Mouse (Mus musculus) gastrocnemius, postnatal 25 days (tissue): ENCODE data around the gene Gm20388. TPM values are rescaled to one million over a fixed set of nuclear protein-coding genes. Genes with fewer than 3 reads are reported as not detected.
A peak's percentile ranks its signal among the peaks of the same experiment; 100 is the strongest.
"Not testable (repeated sequence)": the region's sequence is repeated elsewhere in the genome, so short reads cannot be mapped to it uniquely, and the experiment has no call there.

Source experiments
- DNase-seq: peaks from one replicate; pipeline ENCODE4 v3.0.0; 2022
- total RNA-seq, 2 experiments: library from RNA; stranded (reverse); gene quantifications; 1 replicate in 1 of 2; 2 replicates in 1 of 2; pipeline ENCODE4 v1.2.3; 2021

The Gm20388 gene
- total RNA-seq, 2 experiments from 2014 or later = 6.7 TPM; not detected in 1

DNA sequence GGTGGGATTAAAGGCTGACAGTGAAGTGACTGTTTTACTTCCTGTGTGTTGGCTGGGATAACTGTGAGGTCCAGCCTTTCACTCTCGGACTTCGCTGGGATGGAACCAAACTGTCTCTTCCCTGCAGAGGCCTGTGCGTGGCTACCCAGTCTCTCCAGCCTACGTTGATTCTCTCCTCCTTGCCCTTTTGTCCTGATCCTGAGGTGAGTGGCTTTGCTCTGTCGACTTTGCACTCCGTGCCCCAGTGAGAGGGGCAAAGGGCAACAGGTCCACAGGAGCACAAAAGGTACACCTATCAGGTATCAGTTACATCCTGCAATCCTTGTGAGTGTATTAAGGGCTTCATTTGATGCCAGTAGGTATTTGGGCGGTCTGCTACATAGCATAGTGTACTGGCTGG lies 3512.8 kb downstream of the Gm20388 start, which contains the start of gene Def8:
Gene Def8 (plus strand): TSS at position 87 of the 400 bp plus-strand sequence.
- DNase-seq = no peak

DNA sequence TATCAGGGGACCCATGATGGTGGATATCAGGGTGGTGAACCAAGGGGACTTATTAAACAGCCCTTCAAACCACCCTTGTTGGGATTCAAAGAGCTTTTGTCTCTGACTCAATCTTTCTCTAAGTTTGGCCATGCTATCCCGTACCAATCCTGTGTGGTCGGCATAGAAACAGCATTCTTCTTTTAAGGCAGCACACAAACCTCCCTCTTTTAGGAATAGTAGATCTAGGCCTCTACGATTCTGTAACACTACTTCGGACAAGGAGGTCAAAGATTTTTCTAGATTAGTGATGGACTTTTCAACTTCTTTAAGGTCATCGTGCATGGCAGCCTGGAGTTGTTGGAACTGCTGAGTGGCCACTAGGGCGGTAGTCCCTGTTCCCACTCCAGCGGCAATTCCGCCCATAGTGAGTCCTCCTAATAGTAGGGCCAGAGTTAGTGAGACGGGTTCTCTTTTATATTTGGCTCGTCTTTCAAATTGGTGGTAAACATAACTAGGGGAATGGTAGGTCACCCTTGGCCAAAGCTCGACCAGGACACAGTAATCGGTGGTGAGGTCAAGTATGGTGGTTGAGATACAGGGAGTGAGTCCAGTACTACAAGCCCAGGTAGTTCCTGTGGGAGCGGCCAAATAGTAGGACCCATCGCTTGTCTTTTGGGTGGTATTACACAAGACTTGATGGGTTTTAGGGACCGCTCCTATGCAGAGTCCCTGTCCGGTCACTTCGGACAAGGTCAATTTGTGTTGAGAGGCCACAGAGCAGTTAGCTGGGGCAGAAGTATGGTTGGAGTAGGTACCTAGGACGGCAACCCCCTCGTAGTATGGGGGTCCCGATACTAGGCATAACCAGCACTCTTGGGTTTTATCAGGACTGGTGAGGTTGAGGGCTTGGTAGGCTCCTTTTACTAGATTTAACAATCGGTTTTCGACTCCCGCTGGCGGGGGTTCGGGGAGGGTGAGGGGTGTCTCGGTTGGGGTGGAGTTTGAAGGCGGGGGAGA lies 3516.2 kb downstream of the Gm20388 start:
- DNase-seq = no peak

- DNase-seq = no peak
These were observed 3517.1 kb downstream of the Gm20388 start for GRCm38 (mm10) chr8:123427639-123428275.

GRCm38 (mm10) chr8:123428343-123428893 lies 3517.8 kb downstream of the Gm20388 start:
- DNase-seq = no peak

- no peak for DNase-seq
These were observed 3518.5 kb downstream of the Gm20388 start for GRCm38 (mm10) chr8:123428939-123429721.

DNA sequence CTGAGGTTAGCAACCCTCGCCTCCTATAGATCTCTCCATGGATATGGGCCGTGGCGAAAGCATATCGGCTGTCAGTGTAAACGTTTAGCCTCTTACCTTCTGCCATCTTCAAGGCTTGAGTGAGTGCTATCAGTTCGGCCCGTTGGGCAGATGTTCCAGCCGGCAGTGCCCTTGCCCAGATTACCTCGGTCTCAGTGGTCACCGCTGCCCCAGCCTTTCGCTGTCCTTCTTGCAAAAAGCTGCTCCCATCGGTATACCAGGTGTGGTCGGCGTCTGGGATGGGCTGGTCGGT lies 3519.0 kb downstream of the Gm20388 start:
- DNase-seq = not testable (repeated sequence)

DNA sequence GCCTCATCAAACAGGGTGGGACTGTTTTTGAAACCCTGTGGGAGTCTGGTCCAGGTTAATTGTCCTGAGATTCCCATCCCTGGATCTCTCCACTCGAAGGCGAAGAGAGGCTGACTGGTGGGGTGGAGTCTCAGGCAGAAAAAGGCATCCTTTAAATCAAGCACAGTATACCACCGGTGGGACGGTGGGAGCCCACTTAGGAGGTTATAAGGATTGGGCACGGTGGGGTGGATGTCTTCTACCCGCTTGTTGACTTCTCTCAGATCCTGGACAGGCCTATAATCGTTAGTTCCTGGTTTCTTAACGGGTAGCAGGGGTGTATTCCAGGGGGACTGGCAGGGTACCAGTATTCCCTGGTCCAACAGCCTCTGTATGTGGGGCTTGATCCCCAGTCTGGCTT lies 3520.3 kb downstream of the Gm20388 start:
- DNase-seq = not testable (repeated sequence)

GRCm38 (mm10) chr8:123431616-123432365 lies 3521.2 kb downstream of the Gm20388 start:
- no peak for DNase-seq

DNA sequence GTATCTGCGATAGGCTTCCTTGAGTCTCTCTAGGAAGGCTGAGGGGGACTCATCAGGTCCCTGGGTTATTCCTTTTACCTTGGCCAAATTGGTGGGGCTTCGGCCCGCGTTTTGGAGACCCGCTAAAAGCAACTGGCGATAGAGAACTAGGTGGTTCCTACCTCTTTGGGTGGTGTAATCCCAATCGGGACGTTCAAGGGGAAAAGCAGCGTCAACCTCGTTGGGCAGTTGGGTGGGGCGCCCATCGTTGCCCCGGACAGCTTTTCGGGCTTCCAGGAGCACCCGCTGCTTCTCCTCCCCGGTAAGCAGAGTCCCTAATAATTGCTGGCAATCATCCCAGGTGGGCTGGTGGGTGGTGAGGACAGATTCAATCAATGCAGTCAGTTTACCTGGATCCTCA lies 3521.7 kb downstream of the Gm20388 start:
- DNase-seq = no peak

GRCm38 (mm10) chr8:123433241-123433974 lies 3522.8 kb downstream of the Gm20388 start:
- not testable (repeated sequence) for DNase-seq

DNA sequence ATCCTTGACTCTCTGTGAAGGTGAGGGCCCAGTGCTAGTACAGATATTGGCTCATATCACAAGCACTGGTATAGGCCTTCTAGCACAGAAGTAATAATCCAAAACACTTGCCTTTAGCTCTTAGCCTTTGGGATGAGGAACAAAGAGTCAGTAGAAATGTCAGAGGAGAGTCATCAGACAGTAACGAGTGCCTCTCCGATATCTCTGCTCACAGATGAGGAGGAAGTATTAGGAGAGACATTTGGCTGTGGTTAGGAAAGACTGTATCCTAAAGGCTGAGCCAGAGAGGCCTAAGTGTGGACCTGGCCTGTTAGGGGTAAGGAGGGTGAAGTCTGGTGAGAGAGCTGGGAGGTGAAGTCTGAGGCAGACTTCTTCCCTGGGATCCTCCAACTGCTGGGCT lies 3531.1 kb downstream of the Gm20388 start:
- DNase-seq = no peak

DNA sequence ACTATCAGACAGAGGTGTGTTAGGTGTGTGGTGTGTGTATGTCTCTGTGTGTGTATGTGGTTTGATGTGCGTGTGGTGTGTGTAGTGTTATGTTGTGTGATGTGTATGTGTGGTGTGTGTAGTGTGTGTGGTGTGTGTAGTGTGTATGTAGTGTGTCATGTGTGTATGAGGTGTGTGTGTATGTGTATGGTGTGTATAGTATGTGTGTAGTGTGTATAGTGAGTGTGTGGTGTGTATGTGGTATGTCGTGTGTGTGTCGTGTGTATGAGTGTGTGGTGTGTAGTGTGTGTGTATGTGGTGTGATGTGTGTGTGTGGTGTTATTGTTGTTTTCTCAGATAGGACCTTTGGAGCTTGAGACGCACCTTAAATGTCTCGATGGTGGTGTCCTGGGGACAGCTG lies 3531.7 kb downstream of the Gm20388 start:
- no peak for DNase-seq

- DNase-seq = peak; percentile 88
These were observed 3532.4 kb downstream of the Gm20388 start for GRCm38 (mm10) chr8:123442871-123443575.

GRCm38 (mm10) chr8:123443576-123443921 lies 3532.9 kb downstream of the Gm20388 start:
- DNase-seq = no peak

DNA sequence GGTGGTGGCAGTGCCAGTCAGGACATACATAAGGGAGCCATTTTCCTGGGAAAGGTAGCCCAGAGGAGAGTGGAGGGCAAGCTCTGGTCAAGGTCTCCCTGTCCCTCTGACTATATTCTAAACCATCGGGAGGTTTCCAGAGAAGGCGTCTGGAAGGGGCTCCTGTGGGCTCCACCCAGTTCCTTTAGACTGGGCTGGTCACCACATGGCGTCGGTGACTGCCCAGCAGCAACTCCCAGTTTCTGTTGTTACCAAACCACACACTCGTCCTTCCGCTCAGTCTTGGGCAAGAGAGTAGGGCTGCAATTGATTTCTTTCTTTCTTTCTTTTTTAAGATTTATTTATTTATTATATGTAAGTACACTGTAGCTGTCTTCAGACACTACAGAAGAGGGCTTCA lies 3533.5 kb downstream of the Gm20388 start:
- DNase-seq = no peak

- DNase-seq = no peak
These were observed 3535.3 kb downstream of the Gm20388 start for GRCm38 (mm10) chr8:123445981-123446380.

DNA sequence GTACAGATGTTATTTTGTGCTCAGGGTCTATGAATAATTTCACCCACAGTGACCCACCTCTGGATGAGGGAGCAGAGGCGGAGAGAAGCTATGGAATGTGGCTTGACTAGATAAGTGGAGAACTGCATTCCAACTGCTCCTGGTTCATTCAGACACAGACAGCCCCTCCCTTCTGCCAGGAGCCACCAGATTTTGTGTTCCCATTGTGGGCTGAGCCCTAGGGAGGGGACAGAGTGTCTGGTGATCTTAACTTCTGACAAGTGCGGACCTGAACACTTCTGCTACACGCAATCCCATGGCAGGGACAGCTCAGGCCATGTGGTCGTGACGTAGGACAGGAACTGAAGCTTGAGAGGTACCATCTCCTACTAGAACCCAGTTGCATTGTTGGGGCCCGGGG lies 3536.2 kb downstream of the Gm20388 start:
- DNase-seq = no peak

GRCm38 (mm10) chr8:123450783-123451182 lies 3540.1 kb downstream of the Gm20388 start:
- DNase-seq = no peak

GRCm38 (mm10) chr8:123451747-123452146 lies 3541.1 kb downstream of the Gm20388 start:
- not testable (repeated sequence) for DNase-seq

GRCm38 (mm10) chr8:123452149-123452548 lies 3541.5 kb downstream of the Gm20388 start:
- no peak for DNase-seq
